Mouse (Mus musculus): ENCODE measurements at regions not wholly inside any gene's neighbourhood (a gene's known extent, or its start where the extent isn't known, plus 50 kb on each side); places are given as distances from the start of the nearest gene placed in this dataset.

DNA sequence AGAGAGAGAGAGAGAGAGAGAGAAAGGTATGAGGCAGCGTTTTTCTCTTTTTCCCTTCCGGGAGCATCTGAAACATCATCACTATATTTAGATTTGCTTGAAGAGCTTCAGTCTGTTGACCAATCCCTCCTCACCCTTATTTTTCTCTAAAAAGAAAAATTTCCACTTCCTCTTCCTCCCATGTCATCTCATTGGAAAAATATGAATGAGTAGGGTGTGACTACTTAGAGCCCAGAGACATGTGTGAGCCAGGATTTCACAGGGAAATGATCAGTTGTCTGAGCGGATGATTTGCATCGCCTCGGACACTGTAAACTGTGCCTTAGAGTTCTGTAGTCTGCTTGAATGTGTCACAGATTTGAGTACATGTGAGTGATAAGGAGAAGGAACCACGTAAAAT lies 111.3 kb upstream of the Ptger4 start:
- DNase-seq = no peak

DNA sequence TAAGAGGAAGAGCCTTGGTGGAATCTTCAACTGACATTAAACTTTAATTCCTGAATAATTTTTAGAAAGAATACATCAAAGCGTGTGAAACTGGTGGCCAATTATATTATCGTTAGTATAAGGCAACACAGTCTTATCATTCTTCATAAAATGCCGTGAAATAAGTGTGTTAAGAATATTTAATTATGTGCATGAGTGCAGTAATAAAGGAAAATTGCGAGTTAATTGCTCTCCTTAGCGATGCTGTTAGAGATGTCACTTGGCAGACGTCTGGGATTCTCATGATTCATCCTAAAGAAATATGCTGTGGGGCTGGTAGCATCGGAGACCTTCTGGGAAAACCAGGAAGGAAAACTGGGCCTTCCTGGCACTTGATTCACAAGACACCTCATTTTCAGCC lies 110.3 kb upstream of the Ptger4 start:
- DNase-seq = no peak

DNA sequence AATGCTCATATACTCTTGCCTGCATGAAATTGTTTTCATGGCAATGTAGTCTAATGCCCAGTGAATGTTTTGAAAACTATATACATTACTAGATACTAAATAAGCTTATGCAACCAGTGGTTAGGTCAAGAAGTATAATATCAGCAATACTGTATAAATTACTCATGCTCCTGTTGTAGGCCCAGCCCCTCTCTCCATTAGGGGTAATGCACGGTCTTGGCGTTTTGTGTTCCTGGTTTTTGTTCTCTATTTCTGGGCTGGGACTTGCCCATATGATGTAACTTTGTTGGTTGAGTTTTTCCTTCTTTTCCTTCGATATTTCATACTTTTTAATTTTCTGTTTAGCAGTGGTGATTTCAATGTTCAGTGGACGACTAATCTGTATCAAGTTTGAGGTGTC lies 104.9 kb upstream of the Ptger4 start:
- no peak for DNase-seq

- DNase-seq = peak; percentile 24
Observed at GRCm38 (mm10) chr15:5347674-5348073, 103.7 kb upstream of the Ptger4 start.

GRCm38 (mm10) chr15:5346955-5347354 lies 103.0 kb upstream of the Ptger4 start:
- no peak for DNase-seq

GRCm38 (mm10) chr15:5343794-5344193 lies 99.8 kb upstream of the Ptger4 start:
- DNase-seq = peak; percentile 7

DNA sequence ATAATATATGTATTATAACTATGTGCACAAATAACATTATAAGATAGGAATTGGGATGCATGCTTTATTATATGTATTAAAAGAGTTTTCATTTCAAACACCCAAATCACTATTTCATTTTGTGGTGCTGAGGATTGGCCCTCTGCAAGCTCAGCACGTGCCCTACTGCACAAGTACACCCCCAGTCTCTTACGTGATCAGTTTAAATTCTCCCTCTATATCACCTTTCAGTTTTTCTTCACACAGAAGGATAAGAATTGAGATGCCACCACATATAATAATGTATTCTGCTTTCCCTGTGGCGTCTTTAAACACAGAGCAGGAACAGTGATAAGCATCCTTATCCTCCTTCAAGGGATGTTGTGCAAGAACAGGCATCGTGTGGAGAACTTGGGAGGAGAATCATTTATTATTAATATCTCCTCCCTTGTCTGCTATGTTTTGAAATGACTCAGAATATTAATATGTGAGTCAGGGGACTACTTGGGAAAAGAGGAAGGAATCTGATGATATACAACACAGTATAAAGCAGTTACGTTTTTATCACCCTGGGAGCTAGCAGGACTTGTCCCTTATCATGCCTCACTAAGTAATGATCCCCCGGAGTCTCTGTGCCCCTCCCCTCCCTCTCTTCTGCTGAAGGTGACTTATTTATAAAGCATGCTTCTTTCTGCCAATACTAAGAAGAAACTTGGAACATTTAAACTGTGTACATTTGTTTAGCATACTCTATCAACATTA lies 91.7 kb upstream of the Ptger4 start:
- DNase-seq = no peak

GRCm38 (mm10) chr15:5326996-5327395 lies 83.0 kb upstream of the Ptger4 start:
- no peak for DNase-seq

- DNase-seq = no peak
Observed at GRCm38 (mm10) chr15:5321691-5322090, 77.7 kb upstream of the Ptger4 start.

GRCm38 (mm10) chr15:5312231-5312630 lies 68.2 kb upstream of the Ptger4 start:
- peak; percentile 13 for DNase-seq

DNA sequence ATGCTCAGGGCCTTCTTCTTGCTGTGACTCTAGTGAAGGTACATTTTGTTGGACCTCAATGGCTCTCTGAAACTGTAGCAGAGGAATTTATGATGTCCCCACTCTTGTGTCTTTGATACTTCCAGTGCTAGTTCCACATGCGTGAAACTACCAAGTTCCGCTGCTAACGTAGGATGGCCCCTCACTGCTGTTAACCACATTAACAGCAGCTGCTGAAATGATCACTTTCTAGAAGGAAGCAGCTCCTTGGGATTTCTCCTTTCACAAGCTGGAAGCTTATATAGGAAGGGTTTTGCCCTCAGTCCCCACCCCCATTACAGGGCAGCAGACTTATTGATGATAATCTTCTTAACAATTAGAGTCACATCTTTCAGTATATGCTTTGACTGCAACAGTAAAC lies 66.0 kb upstream of the Ptger4 start:
- no peak for DNase-seq

- no peak for DNase-seq
Observed at GRCm38 (mm10) chr15:5302403-5302802, 58.4 kb upstream of the Ptger4 start.

- peak; percentile 38 for DNase-seq
Observed at GRCm38 (mm10) chr15:5299807-5300206, 55.8 kb upstream of the Ptger4 start.

GRCm38 (mm10) chr15:5296949-5297348 lies 53.0 kb upstream of the Ptger4 start:
- no peak for DNase-seq

All from kidney, adult 9 months (tissue).